Mouse (Mus musculus) CH12.LX (cell line): Measurements from ENCODE around the gene Actn4. TPM values are rescaled to one million over a fixed set of nuclear protein-coding genes. Genes with fewer than 3 reads are reported as not detected.

Experiments used
- DNase-seq: peaks from one replicate; pipeline ENCODE4 v3.0.0-alpha.2; 2013; ENCODE audit errors: extremely low read depth
- H3K27ac ChIP-seq: 2 replicates; pipeline ENCODE4 v1.5.1; 2012; ENCODE audit warnings: low read depth, mild to moderate bottlenecking, control low read depth, moderate library complexity; ENCODE audit not compliant: insufficient read depth
- H3K27me3 ChIP-seq: replicated peaks from 2 replicates; pipeline ENCODE3; 2012; ENCODE audit warnings: inconsistent platforms
- H3K36me3 ChIP-seq, 2 experiments: replicated peaks in 1 of 2; 2 replicates each; pipeline versions ENCODE3 to v1.6.1; 2012; ENCODE audit warnings: inconsistent platforms in 1 of 2, low read length in 1 of 2, mild to moderate bottlenecking in 1 of 2, mixed read lengths in 1 of 2, moderate library complexity in 1 of 2; ENCODE audit not compliant: control insufficient read depth in 1 of 2, insufficient read depth in 1 of 2
- H3K4me1 ChIP-seq, 2 experiments: 2 replicates each; pipeline ENCODE4 v1.6.1; 2012; ENCODE audit warnings: inconsistent platforms in 1 of 2, moderate library complexity in 1 of 2; ENCODE audit not compliant: insufficient read depth in 2 of 2, control insufficient read depth in 1 of 2
- H3K4me2 ChIP-seq: 2 replicates; pipeline ENCODE4 v1.6.1; 2012; ENCODE audit warnings: low read depth, mild to moderate bottlenecking, control low read depth; ENCODE audit not compliant: poor library complexity, insufficient read depth, severe bottlenecking
- H3K4me3 ChIP-seq, 3 experiments: fragments of 150-350 bp in 1 of 3; sonication (generic) in 1 of 3; replicated peaks in 1 of 3; 2 replicates each; pipeline versions ENCODE3 to v1.5.1; 2011 to 2012; ENCODE audit warnings: low read depth in 2 of 3, low read length in 2 of 3, mild to moderate bottlenecking in 2 of 3, moderate library complexity in 2 of 3, control low read depth in 1 of 3, improper control_type of control experiment in 1 of 3, inconsistent platforms in 1 of 3, mixed read lengths in 1 of 3; ENCODE audit not compliant: poor library complexity in 1 of 3
- H3K79me2 ChIP-seq: replicated peaks from 2 replicates; pipeline ENCODE4 v1.6.1; 2012; ENCODE audit warnings: mild to moderate bottlenecking, moderate library complexity; ENCODE audit not compliant: control insufficient read depth, poor library complexity, insufficient read depth, severe bottlenecking; ENCODE audit errors: extremely low read depth
- H3K9ac ChIP-seq: 2 replicates; pipeline ENCODE4 v1.6.1; 2012; ENCODE audit warnings: low read depth, mild to moderate bottlenecking, control low read depth, moderate library complexity; ENCODE audit not compliant: insufficient read depth
- H3K9me3 ChIP-seq: replicated peaks from 2 replicates; pipeline ENCODE3; 2012; ENCODE audit warnings: low read length, inconsistent platforms, mixed read lengths
- CHD1 ChIP-seq: IDR thresholded peaks from 2 replicates; pipeline ENCODE4 v1.6.1; 2012; ENCODE audit warnings: low read depth, low read length, improper control_type of control experiment, inconsistent platforms
- CHD2 ChIP-seq: IDR thresholded peaks from 2 replicates; pipeline ENCODE4 v1.6.1; 2011; ENCODE audit warnings: low read length, improper control_type of control experiment
- E2F4 ChIP-seq: IDR thresholded peaks from 2 replicates; pipeline ENCODE4 v1.6.1; 2011; ENCODE audit warnings: low read depth, low read length, improper control_type of control experiment; ENCODE audit not compliant: insufficient replicate concordance
- ELF1 ChIP-seq: IDR thresholded peaks from 2 replicates; pipeline ENCODE4 v1.6.1; 2014; ENCODE audit warnings: low read depth, mild to moderate bottlenecking, inconsistent platforms, low read length, improper control_type of control experiment
- EP300 ChIP-seq: IDR thresholded peaks from 2 replicates; pipeline ENCODE4 v1.6.1; 2011; ENCODE audit warnings: low read length, improper control_type of control experiment
- ETS1 ChIP-seq: conservative IDR thresholded peaks from 2 replicates; pipeline ENCODE4 v1.6.1; 2012; ENCODE audit warnings: low read depth, mild to moderate bottlenecking, inconsistent platforms, low read length, improper control_type of control experiment, moderate library complexity
- HCFC1 ChIP-seq: IDR thresholded peaks from 2 replicates; pipeline ENCODE4 v1.6.1; 2012; ENCODE audit warnings: low read depth, mild to moderate bottlenecking, inconsistent platforms, low read length, improper control_type of control experiment
- IRF4 ChIP-seq: IDR thresholded peaks from 2 replicates; pipeline ENCODE4 v1.6.1; 2014; ENCODE audit warnings: low read depth, mild to moderate bottlenecking, inconsistent platforms, low read length, improper control_type of control experiment
- JUN ChIP-seq: IDR thresholded peaks from 2 replicates; pipeline ENCODE4 v1.6.1; 2011; ENCODE audit warnings: low read depth, mild to moderate bottlenecking, low read length, improper control_type of control experiment, moderate library complexity; ENCODE audit not compliant: insufficient read depth
- JUND ChIP-seq: conservative IDR thresholded peaks from 2 replicates; pipeline ENCODE4 v1.6.1; 2011; ENCODE audit warnings: low read depth, low read length, improper control_type of control experiment
- KAT2A ChIP-seq: IDR thresholded peaks from 2 replicates; pipeline ENCODE4 v1.6.1; 2012; ENCODE audit warnings: low read length, improper control_type of control experiment, inconsistent platforms; ENCODE audit not compliant: insufficient replicate concordance
- MAFK ChIP-seq: IDR thresholded peaks from 2 replicates; pipeline ENCODE4 v1.6.1; 2011; ENCODE audit warnings: low read length, improper control_type of control experiment; ENCODE audit not compliant: insufficient replicate concordance
- MAX ChIP-seq: IDR thresholded peaks from 2 replicates; pipeline ENCODE4 v1.6.1; 2011; ENCODE audit warnings: low read length, improper control_type of control experiment
- MAZ ChIP-seq: IDR thresholded peaks from 2 replicates; pipeline ENCODE4 v1.6.1; 2012; ENCODE audit warnings: low read depth, mild to moderate bottlenecking, inconsistent platforms, low read length, improper control_type of control experiment, moderate library complexity
- MEF2A ChIP-seq: IDR thresholded peaks from 2 replicates; pipeline ENCODE4 v1.6.1; 2014; ENCODE audit warnings: low read depth, mild to moderate bottlenecking, inconsistent platforms, low read length, improper control_type of control experiment, borderline replicate concordance
- MYC ChIP-seq: IDR thresholded peaks from 2 replicates; pipeline ENCODE4 v1.6.1; 2011; ENCODE audit warnings: low read depth, mild to moderate bottlenecking, improper control_type of control experiment, low read length
- NELFE ChIP-seq: IDR thresholded peaks from 2 replicates; pipeline ENCODE4 v1.6.1; 2011; ENCODE audit warnings: low read depth, low read length, improper control_type of control experiment
- PAX5 ChIP-seq: IDR thresholded peaks from 2 replicates; pipeline ENCODE4 v1.6.1; 2012; ENCODE audit warnings: low read length, inconsistent platforms, mixed read lengths
- POLR2AphosphoS2 ChIP-seq: IDR thresholded peaks from 2 replicates; pipeline ENCODE4 v1.6.1; 2011; ENCODE audit warnings: low read depth, low read length, improper control_type of control experiment
- RCOR1 ChIP-seq: conservative IDR thresholded peaks from 2 replicates; pipeline ENCODE4 v1.6.1; 2012; ENCODE audit warnings: low read depth, mild to moderate bottlenecking, inconsistent platforms, low read length, improper control_type of control experiment
- SIN3A ChIP-seq: IDR thresholded peaks from 2 replicates; pipeline ENCODE4 v1.6.1; 2012; ENCODE audit warnings: low read length, improper control_type of control experiment, inconsistent platforms
- SMC3 ChIP-seq: IDR thresholded peaks from 2 replicates; pipeline ENCODE4 v1.6.1; 2011; ENCODE audit warnings: low read depth, low read length, improper control_type of control experiment
- USF2 ChIP-seq: conservative IDR thresholded peaks from 2 replicates; pipeline ENCODE4 v1.6.1; 2011; ENCODE audit warnings: low read depth, low read length, improper control_type of control experiment
- ZC3H11A ChIP-seq: IDR thresholded peaks from 2 replicates; pipeline ENCODE4 v1.6.1; 2012; ENCODE audit warnings: low read depth, mild to moderate bottlenecking, inconsistent platforms, low read length, improper control_type of control experiment
- ZMIZ1 ChIP-seq: IDR thresholded peaks from 2 replicates; pipeline ENCODE4 v1.6.1; 2012; ENCODE audit warnings: low read depth, mild to moderate bottlenecking, inconsistent platforms, low read length, improper control_type of control experiment
- ZNF384 ChIP-seq: IDR thresholded peaks from 2 replicates; pipeline ENCODE4 v1.6.1; 2012; ENCODE audit warnings: low read depth, low read length, improper control_type of control experiment, inconsistent platforms
- dilution Hi-C: fragments of 300-500 bp; cut with MboI; formaldehyde crosslinking; loops from 2 replicates; pipeline ENCODE4 v1.14.3; 2020; ENCODE audit warnings: low sequenced_read_pairs; ENCODE audit not compliant: extremely low pct_unique_long_range_greater_than_20kb, extremely low pct_ligation_motif_present
- in situ Hi-C: fragments of 300-500 bp; cut with MboI; formaldehyde crosslinking; loops from 3 replicates; pipeline ENCODE4 v1.14.3; 2019; ENCODE audit warnings: low sequenced_read_pairs, low pct_ligation_motif_present, low pct_unique_long_range_greater_than_20kb, mixed read lengths
- polyA plus RNA-seq: library from polyadenylated mRNA; unstranded; fragments of >175 nt; gene quantifications from 2 replicates; pipeline ENCODE4 v1.2.1, GENCODE M21; 2012; ENCODE audit warnings: low read depth; ENCODE audit not compliant: insufficient read length
- total RNA-seq, 2 experiments: library from RNA; depleted of rRNA; stranded (reverse); fragments of 300-350 nt in 1 of 2; fragments of >200 nt in 1 of 2; gene quantifications; 2 replicates each; pipeline ENCODE4 v1.2.3; 2012 to 2014

Gene Actn4
- total and polyA plus RNA-seq, 3 experiments = 56.9 to 145 (median 63.4) TPM

DNA sequence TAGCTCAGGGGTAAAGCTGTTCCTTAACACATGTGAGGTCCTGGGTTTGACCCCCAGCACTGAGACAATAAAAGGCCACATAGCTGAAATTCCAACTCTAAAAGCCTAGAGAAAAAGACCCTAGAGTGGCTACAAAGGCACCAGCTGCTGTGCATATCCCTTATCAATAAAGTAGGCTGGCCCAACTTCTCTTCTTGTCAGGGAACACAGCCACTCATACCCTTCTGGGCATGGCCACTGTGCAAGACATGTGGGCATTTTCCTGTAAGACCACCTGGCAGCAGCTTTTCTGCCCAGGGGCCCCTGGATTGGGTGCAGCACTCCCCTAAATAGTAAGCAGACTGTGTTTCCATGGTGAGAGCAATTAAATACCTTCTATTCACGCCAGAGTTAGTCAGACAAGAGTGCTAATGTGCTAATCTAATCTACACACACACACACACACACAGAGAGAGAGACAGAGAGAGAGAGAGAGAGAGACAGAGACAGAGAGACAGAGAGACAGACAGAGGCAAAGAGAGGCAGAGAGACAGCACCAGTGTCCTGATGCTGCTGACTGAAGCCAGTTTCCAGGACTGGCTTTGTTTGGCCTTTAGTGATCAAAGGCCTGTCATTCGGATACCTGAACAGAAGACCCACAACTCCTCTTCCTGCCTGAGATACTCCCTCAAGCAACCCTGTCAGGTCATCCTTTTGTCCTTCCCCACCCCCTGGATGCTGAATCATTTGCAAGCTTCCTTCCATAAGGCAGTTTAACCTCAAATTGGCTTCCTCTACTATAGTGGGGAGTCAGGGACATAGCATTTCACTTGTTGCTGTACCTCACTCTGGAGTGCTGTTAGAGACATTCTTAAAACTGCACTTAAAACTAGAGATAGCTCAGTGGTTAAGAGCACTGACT, 8.4 kb downstream of the Actn4 start:
- Histone ChIP-seq H3K27ac (no peak overlapping the region), H3K9ac (no peak overlapping the region), H3K27me3 (no peaks in the 10 kb centered on the region), H3K4me3 (no peak overlapping the region), H3K9me3 (no peaks in the 10 kb centered on the region), H3K36me3 (peaks cover 3 to 56% of the 10 kb centered on the region in 2 experiments), H3K79me2 (peaks cover 52% of the 10 kb centered on the region), H3K4me1 (peaks cover 2 to 81% of the 10 kb centered on the region in 2 experiments; a peak in 3 of 4 replicates), H3K4me2 (no peak overlapping the region)
- DNase-seq = no peak
- TF ChIP-seq RCOR1 = no peak
- TF ChIP-seq ETS1 = no peak
- TF ChIP-seq EP300 = no peak
- no peak for TF ChIP-seq IRF4
- TF ChIP-seq MAFK = no peak
- no peak for TF ChIP-seq MAZ
- no peak for TF ChIP-seq CHD2
- no peak for TF ChIP-seq USF2
- no peak for TF ChIP-seq MYC
- TF ChIP-seq SMC3 = no peak
- dilution Hi-C loops = no loop called here
- in situ Hi-C loops = no loop called here

DNA sequence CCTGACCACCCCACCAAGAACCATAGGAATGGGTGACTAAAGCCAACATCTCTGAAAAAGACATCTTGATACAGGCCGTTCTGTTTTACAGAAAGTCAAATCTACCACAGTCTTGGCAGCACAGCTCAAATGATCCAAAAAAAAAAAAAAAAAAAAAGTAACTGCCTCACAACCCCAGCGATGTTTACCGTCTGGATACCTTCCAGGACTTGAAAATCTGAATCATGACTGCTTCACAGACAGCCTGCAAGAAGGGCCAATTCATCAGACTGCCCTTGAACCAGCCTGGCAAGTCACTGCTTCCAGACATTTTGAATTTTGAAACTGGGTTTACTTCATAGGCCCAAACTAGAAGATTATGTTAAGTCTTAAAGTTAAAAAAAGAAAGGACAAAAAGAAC, 9.4 kb downstream of the Actn4 start:
- H3K27me3 ChIP-seq = no peaks in the 10 kb centered on the region
- no peak overlapping the region for H3K9ac ChIP-seq
- H3K4me2 ChIP-seq = no peak overlapping the region
- peaks cover 49% of the 10 kb centered on the region for H3K79me2 ChIP-seq
- peaks cover 2 to 77% of the 10 kb centered on the region in 2 experiments; a peak in 3 of 4 replicates for H3K4me1 ChIP-seq
- in situ Hi-C loops = no loop called here
- H3K9me3 ChIP-seq = no peaks in the 10 kb centered on the region
- TF ChIP-seq ZMIZ1 (no peak), HCFC1 (no peak), E2F4 (no peak), ETS1 (no peak), KAT2A (no peak), CHD1 (no peak), ZC3H11A (no peak), ZNF384 (no peak), SIN3A (no peak), POLR2AphosphoS2 (no peak), MEF2A (no peak), NELFE (no peak), ELF1 (no peak), PAX5 (no peak), JUND (no peak), MAX (no peak), MYC (no peak), JUN (no peak)
- DNase-seq = no peak
- peaks cover 3 to 62% of the 10 kb centered on the region in 2 experiments for H3K36me3 ChIP-seq
- H3K27ac ChIP-seq = no peak overlapping the region
- H3K4me3 ChIP-seq = no peak overlapping the region
- dilution Hi-C loops = no loop called here
